Mouse (Mus musculus) MEL (cell line): ENCODE results near the gene Galnt6. TPM values are rescaled to one million over a fixed set of nuclear protein-coding genes. Genes with fewer than 3 reads are reported as not detected.

Source experiments
- DNase-seq: peaks from one replicate; pipeline ENCODE4 v3.0.0; 2011; ENCODE audit warnings: low read depth, low spot score
- H3K27ac ChIP-seq: 2 replicates; pipeline ENCODE4 v1.5.1; 2012; ENCODE audit warnings: low read depth, mild to moderate bottlenecking, control low read depth, low read length, moderate library complexity; ENCODE audit not compliant: control insufficient read depth
- H3K27me3 ChIP-seq, 2 experiments: fragments of 150-350 bp in 1 of 2; sonication (generic) in 1 of 2; 2 replicates each; pipeline ENCODE4 v1.6.1; 2012; ENCODE audit warnings: low read length in 2 of 2, mild to moderate bottlenecking in 2 of 2, improper control_type of control experiment in 1 of 2, moderate library complexity in 1 of 2; ENCODE audit not compliant: insufficient read depth in 2 of 2, control insufficient read depth in 1 of 2
- H3K36me3 ChIP-seq, 2 experiments: 2 replicates each; pipeline ENCODE4 v1.6.1; 2012 to 2014; ENCODE audit warnings: low read length in 2 of 2, improper control_type of control experiment in 1 of 2, inconsistent platforms in 1 of 2, mild to moderate bottlenecking in 1 of 2; ENCODE audit not compliant: insufficient read depth in 2 of 2, control insufficient read depth in 1 of 2
- H3K4me1 ChIP-seq, 2 experiments: fragments of 150-350 bp in 1 of 2; sonication (generic) in 1 of 2; 2 replicates each; pipeline ENCODE4 v1.6.1; 2012; ENCODE audit warnings: low read length in 2 of 2, improper control_type of control experiment in 1 of 2, mild to moderate bottlenecking in 1 of 2; ENCODE audit not compliant: insufficient read depth in 2 of 2, control insufficient read depth in 1 of 2
- H3K4me3 ChIP-seq, 2 experiments: fragments of 150-350 bp in 1 of 2; sonication (generic) in 1 of 2; 2 replicates each; pipeline ENCODE4 v1.5.1; 2012; ENCODE audit warnings: low read depth in 2 of 2, low read length in 2 of 2, mild to moderate bottlenecking in 2 of 2, moderate library complexity in 2 of 2, control low read depth in 1 of 2, improper control_type of control experiment in 1 of 2; ENCODE audit not compliant: control insufficient read depth in 1 of 2, insufficient read depth in 1 of 2
- H3K79me2 ChIP-seq: 2 replicates; pipeline ENCODE4 v1.6.1; 2012; ENCODE audit warnings: mild to moderate bottlenecking, low read length, moderate library complexity; ENCODE audit not compliant: control insufficient read depth, poor library complexity, insufficient read depth
- H3K9ac ChIP-seq: 2 replicates; pipeline ENCODE4 v1.6.1; 2012; ENCODE audit warnings: low read depth, mild to moderate bottlenecking, control low read depth, low read length, moderate library complexity; ENCODE audit not compliant: control insufficient read depth, poor library complexity, severe bottlenecking
- H3K9me3 ChIP-seq: fragments of 150-350 bp; sonication (generic); replicated peaks from 2 replicates; pipeline ENCODE4 v1.6.1; 2012; ENCODE audit warnings: mild to moderate bottlenecking, low read length, improper control_type of control experiment, moderate library complexity; ENCODE audit not compliant: insufficient read depth
- BHLHE40 ChIP-seq: IDR thresholded peaks from 2 replicates; pipeline ENCODE4 v1.6.1; 2012; ENCODE audit warnings: low read depth, mild to moderate bottlenecking, inconsistent platforms, low read length, improper control_type of control experiment, borderline replicate concordance
- CHD1 ChIP-seq: IDR thresholded peaks from 2 replicates; pipeline ENCODE4 v1.6.1; 2012; ENCODE audit warnings: low read depth, mild to moderate bottlenecking, inconsistent platforms, low read length, improper control_type of control experiment
- CTCF ChIP-seq, 3 experiments: IDR thresholded peaks in 2 of 3; conservative IDR thresholded peaks in 1 of 3; 2 replicates each; pipeline ENCODE4 v1.5.1; 2011 to 2012; ENCODE audit warnings: low read length in 3 of 3, low read depth in 2 of 3, mild to moderate bottlenecking in 2 of 3, improper control_type of control experiment in 1 of 3, inconsistent platforms in 1 of 3, mixed read lengths in 1 of 3, moderate library complexity in 1 of 3; ENCODE audit not compliant: control insufficient read depth in 1 of 3, insufficient read depth in 1 of 3, poor library complexity in 1 of 3, severe bottlenecking in 1 of 3
- E2F4 ChIP-seq: IDR thresholded peaks from 2 replicates; pipeline ENCODE4 v1.6.1; 2011; ENCODE audit warnings: low read depth, low read length, improper control_type of control experiment, borderline replicate concordance
- HCFC1 ChIP-seq: IDR thresholded peaks from 2 replicates; pipeline ENCODE4 v1.6.1; 2012; ENCODE audit warnings: low read depth, mild to moderate bottlenecking, inconsistent platforms, low read length, improper control_type of control experiment, moderate library complexity
- KAT2A ChIP-seq: conservative IDR thresholded peaks from 2 replicates; pipeline ENCODE4 v1.6.1; 2012; ENCODE audit warnings: low read depth, low read length, improper control_type of control experiment, inconsistent platforms
- MAFK ChIP-seq: IDR thresholded peaks from 2 replicates; pipeline ENCODE4 v1.6.1; 2011; ENCODE audit warnings: low read depth, mild to moderate bottlenecking, low read length, improper control_type of control experiment, borderline replicate concordance
- NRF1 ChIP-seq: IDR thresholded peaks from 2 replicates; pipeline ENCODE4 v1.6.1; 2014; ENCODE audit warnings: low read depth, mild to moderate bottlenecking, inconsistent platforms, low read length, improper control_type of control experiment, moderate library complexity; ENCODE audit not compliant: poor library complexity, insufficient read depth, severe bottlenecking
- POLR2AphosphoS2 ChIP-seq: IDR thresholded peaks from 2 replicates; pipeline ENCODE4 v1.6.1; 2011; ENCODE audit warnings: low read length, improper control_type of control experiment
- POLR2AphosphoS5 ChIP-seq: IDR thresholded peaks from 2 replicates; pipeline ENCODE4 v1.6.1; 2012; ENCODE audit warnings: low read depth, borderline replicate concordance, mild to moderate bottlenecking, inconsistent platforms, low read length, moderate library complexity, mixed read lengths
- TAL1 ChIP-seq: IDR thresholded peaks from 2 replicates; pipeline ENCODE4 v1.6.1; 2012; ENCODE audit warnings: mild to moderate bottlenecking, inconsistent platforms, low read length, moderate library complexity, mixed read lengths
- TCF12 ChIP-seq: IDR thresholded peaks from 2 replicates; pipeline ENCODE4 v1.6.1; 2014; ENCODE audit warnings: low read depth, mild to moderate bottlenecking, inconsistent platforms, low read length, improper control_type of control experiment, moderate library complexity
- UBTF ChIP-seq: IDR thresholded peaks from 2 replicates; pipeline ENCODE4 v1.6.1; 2012; ENCODE audit warnings: low read depth, mild to moderate bottlenecking, inconsistent platforms, low read length, improper control_type of control experiment, moderate library complexity, borderline replicate concordance; ENCODE audit not compliant: insufficient read depth
- USF2 ChIP-seq, 2 experiments: IDR thresholded peaks; 2 replicates each; pipeline ENCODE4 v1.6.1; 2011 to 2012; ENCODE audit warnings: improper control_type of control experiment in 2 of 2, low read length in 2 of 2, borderline replicate concordance in 1 of 2, inconsistent platforms in 1 of 2, low read depth in 1 of 2, mild to moderate bottlenecking in 1 of 2; ENCODE audit not compliant: insufficient read depth in 1 of 2
- ZNF384 ChIP-seq: IDR thresholded peaks from 2 replicates; pipeline ENCODE4 v1.6.1; 2012; ENCODE audit warnings: low read depth, mild to moderate bottlenecking, inconsistent platforms, low read length, improper control_type of control experiment
- polyA plus RNA-seq, 2 experiments: library from polyadenylated mRNA; stranded (reverse) in 1 of 2; unstranded in 1 of 2; fragments of >175 nt in 1 of 2; fragments of >200 nt in 1 of 2; gene quantifications; 2 replicates each; pipeline versions ENCODE4 v1.2.1 to v1.2.4; 2012; ENCODE audit warnings: low replicate concordance in 2 of 2, low read depth in 1 of 2; ENCODE audit not compliant: insufficient read length in 2 of 2, insufficient read depth in 1 of 2, missing spikeins in 1 of 2
- total RNA-seq: library from RNA; depleted of rRNA; stranded (reverse); fragments of 300-350 nt; gene quantifications from 2 replicates; pipeline ENCODE4 v1.2.3, GENCODE M21; 2012

Galnt6 gene
- total and polyA plus RNA-seq, 3 experiments = 16.1 to 17.0 TPM; not detected in 1

- TF ChIP-seq E2F4 (no peak), USF2 (IDR thresholded peaks at IDR 0.05; ENCODE audit: borderline replicate concordance in 1 of 2, insufficient read depth in 1 of 2, low read depth in 1 of 2, low read length in 2 of 2) (no peak), POLR2AphosphoS2 (no peak)
These were observed 46.1 kb downstream of the Galnt6 start (continued) for GRCm38 (mm10) chr15:100683041-100683440.

GRCm38 (mm10) chr15:100681770-100682169 lies 47.4 kb downstream of the Galnt6 start:
- Histone ChIP-seq H3K4me3 (no peak overlapping the region), H3K27me3 (no peaks in the 10 kb centered on the region), H3K36me3 (peaks cover 0 to 18% of the 10 kb centered on the region in 2 experiments; a peak in 2 of 4 replicates), H3K4me1 (peaks cover 16 to 25% of the 10 kb centered on the region in 2 experiments), H3K9me3 (no peaks in the 10 kb centered on the region), H3K79me2 (peaks cover 5% of the 10 kb centered on the region), H3K27ac (no peak overlapping the region), H3K9ac (no peak overlapping the region)
- DNase-seq = no peak
- no peak for TF ChIP-seq TCF12
- TF ChIP-seq TAL1 = no peak
- TF ChIP-seq CTCF (IDR thresholded peaks at IDR 0.05 in 2 of 3, conservative IDR thresholded peaks at IDR 0.05 in 1 of 3; ENCODE audit: control insufficient read depth in 1 of 3, insufficient read depth in 1 of 3, low read depth in 2 of 3, low read length in 3 of 3, poor library complexity in 1 of 3, severe bottlenecking in 1 of 3) = no peak
- no peak for TF ChIP-seq BHLHE40
- TF ChIP-seq KAT2A = no peak
- TF ChIP-seq CHD1 = no peak

- no peaks in the 10 kb centered on the region for H3K9me3 ChIP-seq
- H3K79me2 ChIP-seq = no peaks in the 10 kb centered on the region; the same call in 1 of the 2 replicates
- peaks cover 13 to 16% of the 10 kb centered on the region in 2 experiments for H3K4me1 ChIP-seq
- H3K36me3 ChIP-seq = peaks cover 0 to 16% of the 10 kb centered on the region in 2 experiments; a peak in 2 of 4 replicates
- H3K9ac ChIP-seq = no peak overlapping the region
- DNase-seq = no peak
- H3K4me3 ChIP-seq = no peak overlapping the region
- TF ChIP-seq CTCF (IDR thresholded peaks at IDR 0.05 in 2 of 3, conservative IDR thresholded peaks at IDR 0.05 in 1 of 3; ENCODE audit: control insufficient read depth in 1 of 3, insufficient read depth in 1 of 3, low read depth in 2 of 3, low read length in 3 of 3, poor library complexity in 1 of 3, severe bottlenecking in 1 of 3) = no peak
- no peak for TF ChIP-seq NRF1
- TF ChIP-seq TAL1 = no peak
- TF ChIP-seq UBTF = no peak
- no peak for TF ChIP-seq HCFC1
- no peak for TF ChIP-seq MAFK
- TF ChIP-seq POLR2AphosphoS5 = no peak
- no peak for TF ChIP-seq CHD1
- no peak for TF ChIP-seq ZNF384
- H3K27ac ChIP-seq = no peak overlapping the region
- no peaks in the 10 kb centered on the region for H3K27me3 ChIP-seq
These were observed 48.8 kb downstream of the Galnt6 start for GRCm38 (mm10) chr15:100680381-100680780.
